In the genomic region with DNA sequence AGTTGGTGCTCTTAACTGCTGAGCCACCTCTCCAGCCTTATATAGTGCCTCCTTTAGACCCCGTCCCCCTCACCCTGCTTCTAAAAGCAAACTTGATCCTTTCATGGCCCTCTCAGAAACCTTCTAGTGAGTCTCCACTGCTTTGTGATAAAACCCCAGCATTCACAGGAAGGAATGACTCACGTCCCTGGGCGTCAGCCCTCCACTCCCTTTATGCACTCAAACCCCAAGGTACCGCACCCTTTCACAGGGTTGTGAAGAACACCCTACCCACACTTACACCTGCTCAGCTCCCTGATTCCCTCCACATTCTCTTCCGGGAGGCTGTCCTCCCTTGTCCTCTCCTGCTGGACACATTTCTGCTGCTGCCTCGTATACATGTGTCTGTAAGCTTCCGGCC, we compare ENCODE assay signal across 30 mouse cellular contexts. TPM values are rescaled to one million over a fixed set of nuclear protein-coding genes. Genes with fewer than 3 reads are reported as not detected.
"Had no signal": no experiment of that assay in that cellular context is flagged by ENCODE, and none has a peak within 500 bp of the region (broad histone marks: within the 10 kb centered on the region; RNA-seq: fewer than 3 reads in every experiment).

No protein-coding gene starts in this region.

- H3K9ac ChIP-seq: heart, embryonic 13.5 days; heart, embryonic 15.5 days; hindbrain, embryonic 13.5 days; hindbrain, embryonic 15.5 days; kidney, embryonic 15.5 days; limb, embryonic 12.5 days; liver, embryonic 13.5 days had no signal

- H3K4me2 ChIP-seq: heart, embryonic 13.5 days; heart, embryonic 15.5 days; hindbrain, embryonic 13.5 days; hindbrain, embryonic 15.5 days; kidney, embryonic 15.5 days; limb, embryonic 12.5 days; liver, embryonic 11.5 days; liver, embryonic 13.5 days had no signal

- H3K4me1 ChIP-seq: heart, embryonic 10.5 days; hindbrain, embryonic 13.5 days; hindbrain, embryonic 15.5 days; limb, embryonic 10.5 days; limb, embryonic 12.5 days; liver, embryonic 13.5 days had no signal

- DNase-seq: gastrocnemius, postnatal 14 days; gastrocnemius, postnatal 36 days; heart, adult 18-20 months; heart, postnatal 14 days; heart, postnatal 36 days; kidney, adult 18-20 months; kidney, adult 8-10 months; kidney, postnatal 14 days; kidney, postnatal 36 days; layer of hippocampus, adult 9-11 months; liver; liver, embryonic 13.5 days had no signal

- H3K36me3 ChIP-seq: heart, embryonic 10.5 days; heart, embryonic 13.5 days; heart, embryonic 15.5 days; hindbrain, embryonic 13.5 days; hindbrain, embryonic 15.5 days; kidney, embryonic 15.5 days; limb, embryonic 10.5 days; limb, embryonic 12.5 days; liver, embryonic 13.5 days had no signal

- H3K9me3 ChIP-seq: heart, embryonic 10.5 days; heart, embryonic 15.5 days; hindbrain, embryonic 13.5 days; hindbrain, embryonic 15.5 days; kidney, embryonic 15.5 days; limb, embryonic 10.5 days; limb, embryonic 12.5 days; liver, embryonic 13.5 days had no signal

- ATAC-seq: hindbrain, postnatal 0 days; intestine, embryonic 16.5 days had no signal

- H3K4me3 ChIP-seq: heart, embryonic 10.5 days; heart, embryonic 13.5 days; heart, embryonic 15.5 days; hindbrain, embryonic 13.5 days; hindbrain, embryonic 15.5 days; kidney, embryonic 15.5 days; left cerebral cortex, adult 2 months; limb, embryonic 10.5 days; limb, embryonic 12.5 days; liver, embryonic 13.5 days had no signal

- H3K27me3 ChIP-seq: heart, embryonic 13.5 days; heart, embryonic 15.5 days; hindbrain, embryonic 13.5 days; hindbrain, embryonic 15.5 days had no signal

- H3K27ac ChIP-seq: heart, embryonic 10.5 days; heart, embryonic 13.5 days; heart, embryonic 15.5 days; hindbrain, embryonic 13.5 days; hindbrain, embryonic 15.5 days; hindbrain, postnatal 0 days; kidney, embryonic 15.5 days; kidney, postnatal 0 days; left cerebral cortex, adult 2 months; limb, embryonic 10.5 days; limb, embryonic 12.5 days; liver, embryonic 13.5 days had no signal

RNA-seq across cellular contexts. Expression of a gene that starts 25.7 kb away (rescaled TPM):
- total RNA-seq: heart, adult 18-20 months; hematopoietic stem cell, adult 5-6 weeks; hindbrain, postnatal 0 days; layer of hippocampus, adult 8-10 months; left cerebral cortex, adult 2 months; left cerebral cortex, postnatal 14 days had no signal
- polyA plus RNA-seq: gonadal fat pad, adult 2 months; heart, embryonic 10.5 days; hindbrain, embryonic 13.5 days; hindbrain, embryonic 15.5 days; hindbrain, postnatal 0 days; intestine, embryonic 16.5 days; large intestine, adult 2 months; limb, embryonic 10.5 days; liver, embryonic 11.5 days had no signal
